Mouse (Mus musculus): ENCODE measurements around the gene Scgb2b17. TPM values are rescaled to one million over a fixed set of nuclear protein-coding genes. Genes with fewer than 3 reads are reported as not detected.
"Not testable (repeated sequence)": the region's sequence is repeated elsewhere in the genome, so short reads cannot be mapped to it uniquely, and the experiment has no call there.

Gene Scgb2b17
- polyA plus RNA-seq (2016; fragmentation: Nextera tagmentation; extraction: Ambion mirVana) = not detected in 2 replicates

GRCm38 (mm10) chr7:33056461-33056860 is at the start of gene Scgb2b17:
Gene Scgb2b17, minus strand, starts transcription at chr7:33056561.
- not testable (repeated sequence) for H3K9me3 ChIP-seq (replicated peaks); H3K27me3 ChIP-seq (ENCODE audit: low read depth, poor library complexity, severe bottlenecking); DNase-seq (ENCODE audit: low spot score); H3K4me3 ChIP-seq; H3K36me3 ChIP-seq; H3K4me1 ChIP-seq; H3K27ac ChIP-seq (replicated peaks)

- not testable (repeated sequence) for H3K36me3 ChIP-seq; H3K27me3 ChIP-seq (ENCODE audit: low read depth, poor library complexity, severe bottlenecking); H3K4me3 ChIP-seq; H3K27ac ChIP-seq (replicated peaks); DNase-seq (ENCODE audit: low spot score); H3K4me1 ChIP-seq; H3K9me3 ChIP-seq (replicated peaks)
These were observed 6.8 kb upstream of the Scgb2b17 start, which contains the start of gene Scgb1b17 for GRCm38 (mm10) chr7:33063149-33063548. Gene Scgb1b17, plus strand, starts transcription at chr7:33063449.

Other genes with a start within 250 kb of the Scgb2b17 start
- not detected in 2 replicates for gene Scgb2b15, start 226.9 kb downstream of the Scgb2b17 start, polyA plus RNA-seq (2016; fragmentation: Nextera tagmentation; extraction: Ambion mirVana)
- not detected in 2 replicates for gene Scgb1b15, start 220.0 kb downstream of the Scgb2b17 start, polyA plus RNA-seq (2016; fragmentation: Nextera tagmentation; extraction: Ambion mirVana)
- gene Scgb1b17, start 6.9 kb upstream of the Scgb2b17 start, polyA plus RNA-seq (2016; fragmentation: Nextera tagmentation; extraction: Ambion mirVana) = not detected in 2 replicates
- not detected in 2 replicates for gene Scgb2b18, start 117.3 kb upstream of the Scgb2b17 start, polyA plus RNA-seq (2016; fragmentation: Nextera tagmentation; extraction: Ambion mirVana)
- gene Scgb1b18, start 129.0 kb upstream of the Scgb2b17 start, polyA plus RNA-seq (2016; fragmentation: Nextera tagmentation; extraction: Ambion mirVana) = not detected in 2 replicates
- gene Scgb2b19, start 223.8 kb upstream of the Scgb2b17 start, polyA plus RNA-seq (2016; fragmentation: Nextera tagmentation; extraction: Ambion mirVana) = not detected in 2 replicates
- gene Scgb1b19, start 230.7 kb upstream of the Scgb2b17 start, polyA plus RNA-seq (2016; fragmentation: Nextera tagmentation; extraction: Ambion mirVana) = not detected in 2 replicates